8 mouse cellular contexts compared by ENCODE assay signal in genomic region chr17:84626276-84626856, GRCm38 (mm10). TPM values are rescaled to one million over a fixed set of nuclear protein-coding genes. Genes with fewer than 3 reads are reported as not detected.
DNase-seq lines count a peak whose midpoint lies in the region; ATAC-seq lines count a peak whose summit lies in the region.

TSS of gene Dync2li1 (plus strand) at chr17:84626496.

- H3K36me3 ChIP-seq in forebrain, embryonic 11.5 days (ENCODE audit: control insufficient read depth, insufficient read depth, low read length): no peaks in the 10 kb centered on the region
- H3K36me3 ChIP-seq in heart, embryonic 16.5 days (ENCODE audit: control insufficient read depth, insufficient read depth): no peaks in the 10 kb centered on the region
- no peaks in the 10 kb centered on the region for H3K36me3 ChIP-seq in liver, embryonic 13.5 days
- H3K36me3 ChIP-seq in stomach, embryonic 14.5 days (ENCODE audit: control insufficient read depth, insufficient read depth, low read length): no peaks in the 10 kb centered on the region

- no peaks in the 10 kb centered on the region for H3K27me3 ChIP-seq in forebrain, embryonic 11.5 days (ENCODE audit: control insufficient read depth, insufficient read depth, low read length)
- no peaks in the 10 kb centered on the region for H3K27me3 ChIP-seq in heart, embryonic 16.5 days (ENCODE audit: control insufficient read depth, insufficient read depth, low read length)
- no peaks in the 10 kb centered on the region for H3K27me3 ChIP-seq in liver, embryonic 13.5 days
- H3K27me3 ChIP-seq in stomach, embryonic 14.5 days (ENCODE audit: control insufficient read depth, insufficient read depth, low read length): no peaks in the 10 kb centered on the region

- ATAC-seq in forebrain, embryonic 11.5 days (replicated peaks; ENCODE audit: low FRiP score): peak; percentile 98
- peak; percentile 92 for ATAC-seq in heart, embryonic 16.5 days (replicated peaks; ENCODE audit: extremely low read depth, insufficient read depth, low FRiP score)
- ATAC-seq in liver, embryonic 13.5 days (ENCODE audit: low read depth): peak; percentile 82
- peak; percentile 94 for ATAC-seq in stomach, embryonic 14.5 days (ENCODE audit: insufficient number of reproducible peaks, insufficient read depth, low FRiP score, low read depth)

- 1% methylated on average over 25 of the region's 25 CpGs for WGBS in forebrain, embryonic 11.5 days
- 0% methylated on average over 24 of the region's 25 CpGs for WGBS in heart, embryonic 16.5 days
- 3% methylated on average over 25 of the region's 25 CpGs for WGBS in liver, embryonic 13.5 days (ENCODE audit: insufficient replicate concordance)
- 0% methylated on average over 25 of the region's 25 CpGs for WGBS in stomach, embryonic 14.5 days

- H3K9ac ChIP-seq in forebrain, embryonic 11.5 days (ENCODE audit: low read length): peak within 1 kb of the TSS; percentile 71
- peak within 1 kb of the TSS; percentile 73 for H3K9ac ChIP-seq in heart, embryonic 16.5 days (ENCODE audit: low read length)
- H3K9ac ChIP-seq in liver, embryonic 13.5 days: no peak within 1 kb of the TSS
- H3K9ac ChIP-seq in stomach, embryonic 14.5 days (replicated peaks; ENCODE audit: low read depth, low read length): peak within 1 kb of the TSS; percentile 26; the same call in 1 of the 2 replicates

- peak; percentile 67 to 68 for DNase-seq in CD8-positive naive resting alpha-beta T cell, adult 2 months (ENCODE audit: low read depth in 2 of 2, low spot score in 2 of 2)
- peak; percentile 62 for DNase-seq in c-Kit-positive CD71-positive TER-119-positive erythroid progenitor cells, embryonic 14.5 days (ENCODE audit: low spot score)
- peak; percentile 96 for DNase-seq in forebrain, embryonic 11.5 days (ENCODE audit: low spot score)
- DNase-seq in kidney, postnatal 25 days: peak; percentile 96 to 97
- peak; percentile 55 for DNase-seq in liver, embryonic 13.5 days
- peak; percentile 72 to 79 for DNase-seq in natural killer cell, adult 2 months (ENCODE audit: low spot score in 2 of 2)

- 0 out of 2 replicates have a peak, but pooled peaks cover 3% of the 10 kb centered on the region for H3K4me1 ChIP-seq in forebrain, embryonic 11.5 days (replicated peaks; ENCODE audit: control insufficient read depth, insufficient read depth, low read length)
- peaks cover 2% of the 10 kb centered on the region; the same call in 1 of the 2 replicates for H3K4me1 ChIP-seq in heart, embryonic 16.5 days (ENCODE audit: control insufficient read depth, insufficient read depth, low read length)
- H3K4me1 ChIP-seq in liver, embryonic 13.5 days (replicated peaks): peaks cover 9% of the 10 kb centered on the region; the same call in 1 of the 2 replicates
- H3K4me1 ChIP-seq in stomach, embryonic 14.5 days (ENCODE audit: control insufficient read depth, insufficient read depth, low read length): 0 out of 2 replicates have a peak, but pooled peaks cover 3% of the 10 kb centered on the region

- peak within 1 kb of the TSS; percentile 59 for H3K4me3 ChIP-seq in forebrain, embryonic 11.5 days (ENCODE audit: low read depth, low read length)
- H3K4me3 ChIP-seq in heart, embryonic 16.5 days (ENCODE audit: low read length): peak within 1 kb of the TSS; percentile 70
- peak within 1 kb of the TSS; percentile 52 for H3K4me3 ChIP-seq in liver, embryonic 13.5 days (replicated peaks)
- peak within 1 kb of the TSS; percentile 52 for H3K4me3 ChIP-seq in stomach, embryonic 14.5 days (ENCODE audit: low read depth, low read length)

- peak within 1 kb of the TSS; percentile 66 for H3K4me2 ChIP-seq in forebrain, embryonic 11.5 days (ENCODE audit: low read depth, low read length, severe bottlenecking)
- H3K4me2 ChIP-seq in heart, embryonic 16.5 days (ENCODE audit: low read depth, low read length): peak within 1 kb of the TSS; percentile 85
- H3K4me2 ChIP-seq in liver, embryonic 13.5 days: peak within 1 kb of the TSS; percentile 67
- peak within 1 kb of the TSS; percentile 60 for H3K4me2 ChIP-seq in stomach, embryonic 14.5 days (replicated peaks; ENCODE audit: low read depth, low read length)

- no peaks in the 10 kb centered on the region for H3K9me3 ChIP-seq in forebrain, embryonic 11.5 days (ENCODE audit: control insufficient read depth, low read length)
- H3K9me3 ChIP-seq in heart, embryonic 16.5 days (replicated peaks; ENCODE audit: control insufficient read depth, low read length): no peaks in the 10 kb centered on the region
- no peaks in the 10 kb centered on the region for H3K9me3 ChIP-seq in liver, embryonic 13.5 days (replicated peaks)
- no peaks in the 10 kb centered on the region for H3K9me3 ChIP-seq in stomach, embryonic 14.5 days (ENCODE audit: control insufficient read depth, low read depth, low read length)

- no peak within 1 kb of the TSS for H3K27ac ChIP-seq in forebrain, embryonic 11.5 days (ENCODE audit: low read depth, low read length)
- no peak within 1 kb of the TSS for H3K27ac ChIP-seq in heart, embryonic 16.5 days (ENCODE audit: low read length)
- H3K27ac ChIP-seq in liver, embryonic 13.5 days: no peak within 1 kb of the TSS
- H3K27ac ChIP-seq in stomach, embryonic 14.5 days (ENCODE audit: low read length): no peak within 1 kb of the TSS; the same call in 1 of the 2 replicates

RNA-seq across cellular contexts. Expression of gene Dync2li1, which starts in this region (rescaled TPM):
- polyA plus RNA-seq in forebrain, embryonic 11.5 days (2014; fragmentation: Nextera tagmentation; extraction: Ambion mirVana): 35.0 and 41.8 TPM in 2 replicates
- polyA plus RNA-seq in heart, embryonic 16.5 days (2015; fragmentation: Nextera tagmentation; extraction: Ambion mirVana): 11.7 and 13.0 TPM in 2 replicates
- 2.5 TPM in 2 replicates for polyA plus RNA-seq in liver, embryonic 13.5 days (2015; fragmentation: Nextera tagmentation; extraction: Ambion mirVana)
- polyA plus RNA-seq in stomach, embryonic 14.5 days (2014; fragmentation: Nextera tagmentation; extraction: Ambion mirVana): 37.1 and 39.9 TPM in 2 replicates
